Mouse (Mus musculus): ENCODE measurements at regions not wholly inside any gene's neighbourhood (a gene's known extent, or its start where the extent isn't known, plus 50 kb on each side); places are given as distances from the start of the nearest gene placed in this dataset.

GRCm38 (mm10) chr9:43466883-43467282 lies 156.2 kb downstream of the Trim29 start:
- DNase-seq: no peak

- no peak for DNase-seq
Observed at GRCm38 (mm10) chr9:43469215-43469614, 158.6 kb downstream of the Trim29 start.

GRCm38 (mm10) chr9:43472231-43472630 lies 161.6 kb downstream of the Trim29 start:
- DNase-seq: no peak

- DNase-seq: no peak
Observed at GRCm38 (mm10) chr9:43473164-43473563, 162.5 kb downstream of the Trim29 start.

- DNase-seq: peak; percentile 26 to 40
Observed at GRCm38 (mm10) chr9:43473601-43474302, 163.1 kb downstream of the Trim29 start.

- DNase-seq: no peak
Observed at GRCm38 (mm10) chr9:43474303-43474643, 163.6 kb downstream of the Trim29 start.

- DNase-seq: peak; percentile 22 to 45
Observed at GRCm38 (mm10) chr9:43480826-43481591, 170.4 kb downstream of the Trim29 start.

GRCm38 (mm10) chr9:43482101-43483090 lies 171.7 kb downstream of the Trim29 start:
- DNase-seq: peak; percentile 50 to 51

GRCm38 (mm10) chr9:43483195-43483594 lies 172.5 kb downstream of the Trim29 start:
- no peak for DNase-seq

- peak in 1 of 2 experiments; percentile 25 for DNase-seq
Observed at GRCm38 (mm10) chr9:43483906-43484305, 173.3 kb downstream of the Trim29 start.

- DNase-seq: no peak
Observed at GRCm38 (mm10) chr9:43486704-43487103, 176.1 kb downstream of the Trim29 start.

- no peak for DNase-seq
Observed at GRCm38 (mm10) chr9:43489205-43489604, 178.6 kb downstream of the Trim29 start.

- peak; percentile 41 to 60 for DNase-seq
Observed at GRCm38 (mm10) chr9:43491024-43491751, 180.5 kb downstream of the Trim29 start.

- DNase-seq: no peak
Observed at GRCm38 (mm10) chr9:43492236-43493000, 181.8 kb downstream of the Trim29 start.

GRCm38 (mm10) chr9:43498596-43498995 lies 187.9 kb downstream of the Trim29 start:
- no peak for DNase-seq

GRCm38 (mm10) chr9:43504270-43504932 lies 193.8 kb downstream of the Trim29 start:
- DNase-seq: no peak

GRCm38 (mm10) chr9:43505856-43506255 lies 195.2 kb downstream of the Trim29 start:
- DNase-seq: no peak

- DNase-seq: no peak
Observed at GRCm38 (mm10) chr9:43506276-43506675, 195.6 kb downstream of the Trim29 start.

GRCm38 (mm10) chr9:43512806-43513205 lies 202.2 kb downstream of the Trim29 start:
- DNase-seq: no peak

- DNase-seq: peak; percentile 74 to 79
Observed at GRCm38 (mm10) chr9:43514731-43515458, 204.2 kb downstream of the Trim29 start.

Data from cerebellum, postnatal 14 days (tissue).